Mouse (Mus musculus) mesoderm, embryonic 11.5 days (tissue): ENCODE measurements around the gene Samd4b.

Experiments used
- DNase-seq: peaks from one replicate; pipeline ENCODE4 v3.0.0-alpha.2; 2012; ENCODE audit warnings: low read depth, low spot score

The Samd4b gene

GRCm38 (mm10) chr7:28447101-28447830, 150.7 kb downstream of the Samd4b start:
- no peak for DNase-seq

- peak; percentile 72 for DNase-seq
These were observed 151.5 kb downstream of the Samd4b start for GRCm38 (mm10) chr7:28446446-28446845.

GRCm38 (mm10) chr7:28444344-28444974, 153.5 kb downstream of the Samd4b start:
- DNase-seq: no peak

- no peak for DNase-seq
These were observed 155.3 kb downstream of the Samd4b start for GRCm38 (mm10) chr7:28442688-28443087.

GRCm38 (mm10) chr7:28441776-28442485, 156.0 kb downstream of the Samd4b start:
- no peak for DNase-seq

GRCm38 (mm10) chr7:28440739-28441138, 157.2 kb downstream of the Samd4b start:
- DNase-seq: no peak

- no peak for DNase-seq
These were observed 159.2 kb downstream of the Samd4b start for GRCm38 (mm10) chr7:28438771-28439170.

GRCm38 (mm10) chr7:28437964-28438363, 160.0 kb downstream of the Samd4b start:
- no peak for DNase-seq

- peak; percentile 86 for DNase-seq
These were observed 160.9 kb downstream of the Samd4b start, which contains the start of gene Gmfg for GRCm38 (mm10) chr7:28436932-28437570. Gene Gmfg (plus strand): TSS chr7:28437447.

GRCm38 (mm10) chr7:28436271-28436904, 161.6 kb downstream of the Samd4b start:
- DNase-seq: peak; percentile 100

GRCm38 (mm10) chr7:28435660-28436259, 162.2 kb downstream of the Samd4b start:
- no peak for DNase-seq

GRCm38 (mm10) chr7:28432252-28432651, 165.7 kb downstream of the Samd4b start:
- DNase-seq: no peak

- no peak for DNase-seq
These were observed 167.4 kb downstream of the Samd4b start for GRCm38 (mm10) chr7:28430512-28430911.

- no peak for DNase-seq
These were observed 170.2 kb downstream of the Samd4b start for GRCm38 (mm10) chr7:28427738-28428137.

GRCm38 (mm10) chr7:28423018-28423417, 174.9 kb downstream of the Samd4b start:
- no peak for DNase-seq

GRCm38 (mm10) chr7:28419416-28419815, 178.5 kb downstream of the Samd4b start:
- DNase-seq: no peak

- DNase-seq: no peak
These were observed 179.8 kb downstream of the Samd4b start for GRCm38 (mm10) chr7:28418096-28418670.

GRCm38 (mm10) chr7:28417368-28417767, 180.6 kb downstream of the Samd4b start:
- DNase-seq: no peak

- DNase-seq: no peak
These were observed 185.1 kb downstream of the Samd4b start for GRCm38 (mm10) chr7:28412826-28413225.

- DNase-seq: no peak
These were observed 187.0 kb downstream of the Samd4b start for GRCm38 (mm10) chr7:28410841-28411475.
